Mouse (Mus musculus) liver, adult 10 weeks (tissue): Measurements from ENCODE around the gene Actrt3. TPM values are rescaled to one million over a fixed set of nuclear protein-coding genes. Genes with fewer than 3 reads are reported as not detected.

Source experiments
- polyA plus RNA-seq: library from polyadenylated mRNA; stranded (reverse); fragments of 350-450 nt; fragmentation: Illumina TruSeq; extraction: RNeasy Lipid Tissue Mini Kit (QIAGEN cat#74804); gene quantifications from one replicate; pipeline ENCODE4 v1.2.3, GENCODE M21; 2014; ENCODE audit warnings: low read depth, low replicate concordance

Actrt3 gene
- polyA plus RNA-seq = not detected

GRCm38 (mm10) chr3:30599711-30600545 is at the start of gene Actrt3:
TSS of gene Actrt3 (minus strand) at chr3:30599939.

GRCm38 (mm10) chr3:30647440-30648090 is 47.8 kb upstream of the Actrt3 start, which contains the start of gene Lrrc34:
TSS of gene Lrrc34 (minus strand) at chr3:30647869.

GRCm38 (mm10) chr3:30644207-30644606 is 44.5 kb upstream of the Actrt3 start, which contains the start of gene Lrriq4:
TSS of gene Lrriq4 (plus strand) at chr3:30644507.

GRCm38 (mm10) chr3:30602065-30602739 is 2.5 kb upstream of the Actrt3 start, which contains the start of gene Mynn:
TSS of gene Mynn (plus strand) at chr3:30602065.

GRCm38 (mm10) chr3:30547908-30548307 is 51.8 kb downstream of the Actrt3 start, which contains the start of gene Mecom:
TSS of gene Mecom (minus strand) at chr3:30548008.

Other genes with a start within 250 kb of the Actrt3 start
- 0.93 TPM for gene Mecom, start 51.9 kb downstream of the Actrt3 start, polyA plus RNA-seq
- gene Mynn, start 2.1 kb upstream of the Actrt3 start, polyA plus RNA-seq = 17.5 TPM
- not detected for gene Lrriq4, start 44.6 kb upstream of the Actrt3 start, polyA plus RNA-seq
- gene Lrrc34, start 47.9 kb upstream of the Actrt3 start, polyA plus RNA-seq = not detected
- gene Lrrc31, start 99.9 kb upstream of the Actrt3 start, polyA plus RNA-seq = not detected
- gene Samd7, start 146.4 kb upstream of the Actrt3 start, polyA plus RNA-seq = not detected
- 166 TPM for gene Sec62, start 192.9 kb upstream of the Actrt3 start, polyA plus RNA-seq